Mouse (Mus musculus): ENCODE results near the gene Slc25a21. TPM values are rescaled to one million over a fixed set of nuclear protein-coding genes. Genes with fewer than 3 reads are reported as not detected.
A peak's percentile ranks its signal among the peaks of the same experiment; 100 is the strongest.

The Slc25a21 gene
- total RNA-seq, 4 experiments from 2014 or later = 0.20 to 0.72 (median 0.58) TPM

GRCm38 (mm10) chr12:57016845-57017244, 180.4 kb downstream of the Slc25a21 start:
- DNase-seq (ENCODE audit: low spot score) = no peak

DNA sequence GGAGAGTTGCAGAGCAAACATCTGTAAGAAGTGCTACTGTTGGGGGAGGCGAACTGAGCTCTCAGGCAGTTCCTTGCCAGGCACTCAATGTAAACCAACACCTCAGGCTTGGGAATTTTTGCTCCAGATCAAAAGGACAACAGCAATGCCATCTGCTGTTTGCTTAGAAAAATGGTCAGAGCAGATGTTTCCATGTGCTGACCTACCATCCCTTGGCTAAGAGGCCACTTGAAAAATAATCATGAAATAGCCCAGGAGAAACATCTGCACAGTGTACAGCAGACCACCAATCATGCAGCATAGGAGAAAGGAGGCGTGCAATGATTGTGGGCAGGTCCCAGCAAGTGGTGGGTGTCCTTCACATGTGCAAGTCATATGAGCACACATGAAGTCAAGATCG, 180.9 kb downstream of the Slc25a21 start:
- no peak for DNase-seq (ENCODE audit: low spot score)

- DNase-seq (ENCODE audit: low spot score) = no peak
Observed at GRCm38 (mm10) chr12:57009010-57009409, 188.3 kb downstream of the Slc25a21 start.

DNA sequence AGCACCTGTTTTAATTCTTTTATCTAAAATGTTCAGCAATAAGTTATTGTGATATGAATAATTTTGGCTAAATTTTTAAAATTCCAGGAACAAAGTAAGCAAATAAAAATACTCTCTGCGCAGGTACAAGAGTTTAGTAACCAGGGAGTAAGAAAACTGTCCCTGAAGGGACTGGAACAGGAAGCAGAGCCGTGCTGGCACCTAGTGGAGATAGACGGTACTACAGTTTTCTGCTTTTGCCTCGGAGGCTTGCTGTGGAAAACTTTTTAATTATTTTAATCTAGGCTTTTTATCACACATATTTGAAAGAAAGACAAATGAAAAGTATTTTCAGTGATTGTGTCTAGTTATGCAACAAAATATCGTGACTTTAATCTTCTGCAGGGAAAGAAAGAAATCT, 211.2 kb downstream of the Slc25a21 start:
- peak; percentile 26 for DNase-seq (ENCODE audit: low spot score)

DNA sequence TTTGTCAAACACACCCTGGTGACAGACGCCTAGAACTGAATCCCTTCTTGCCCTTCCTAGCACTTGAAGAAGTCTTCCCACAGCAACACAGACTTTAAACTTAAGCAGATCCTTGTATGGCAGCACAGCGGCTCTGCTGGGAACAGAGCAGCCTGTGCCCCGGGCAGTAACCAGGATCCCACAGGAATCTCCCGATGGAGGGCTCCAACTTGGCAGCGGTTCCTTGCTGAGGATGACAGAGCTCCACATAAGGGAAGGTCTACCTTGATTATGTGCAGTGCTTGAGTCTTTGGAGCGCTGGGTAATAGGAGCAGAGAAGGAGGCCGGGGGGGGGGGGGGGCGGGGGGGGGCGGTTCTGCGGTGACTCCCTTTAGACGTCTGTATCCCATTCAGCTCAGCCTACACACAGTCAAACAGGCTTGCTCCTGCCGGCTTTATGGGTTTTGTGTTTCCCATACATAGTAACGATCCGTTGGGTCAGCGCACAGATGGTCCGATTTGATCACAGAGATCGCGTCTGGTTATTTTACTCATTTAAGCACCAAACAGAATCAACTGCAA, 215.1 kb downstream of the Slc25a21 start:
- no peak for DNase-seq (ENCODE audit: low spot score)

- DNase-seq (ENCODE audit: low spot score) = no peak
Observed at GRCm38 (mm10) chr12:56975256-56975655, 222.0 kb downstream of the Slc25a21 start.

DNA sequence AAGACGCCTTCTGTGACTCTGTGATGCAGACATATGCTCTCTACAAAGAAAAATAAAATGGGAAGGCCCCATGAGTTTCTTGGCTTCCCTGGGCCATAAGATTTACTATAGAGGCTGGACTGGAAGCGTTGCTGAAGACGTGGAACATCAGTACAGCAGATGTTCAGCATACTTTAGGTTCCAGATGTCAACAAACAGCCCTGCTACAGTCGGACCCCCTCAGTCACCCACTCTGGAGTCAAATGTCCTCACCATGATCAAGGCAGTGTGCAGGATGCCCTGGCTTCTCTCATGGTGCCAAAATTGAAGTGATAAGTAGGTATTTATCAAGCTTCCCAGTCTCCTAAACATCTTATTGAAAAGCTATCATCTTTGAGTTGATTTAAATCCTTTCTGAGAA, 234.0 kb downstream of the Slc25a21 start:
- DNase-seq (ENCODE audit: low spot score) = no peak

DNA sequence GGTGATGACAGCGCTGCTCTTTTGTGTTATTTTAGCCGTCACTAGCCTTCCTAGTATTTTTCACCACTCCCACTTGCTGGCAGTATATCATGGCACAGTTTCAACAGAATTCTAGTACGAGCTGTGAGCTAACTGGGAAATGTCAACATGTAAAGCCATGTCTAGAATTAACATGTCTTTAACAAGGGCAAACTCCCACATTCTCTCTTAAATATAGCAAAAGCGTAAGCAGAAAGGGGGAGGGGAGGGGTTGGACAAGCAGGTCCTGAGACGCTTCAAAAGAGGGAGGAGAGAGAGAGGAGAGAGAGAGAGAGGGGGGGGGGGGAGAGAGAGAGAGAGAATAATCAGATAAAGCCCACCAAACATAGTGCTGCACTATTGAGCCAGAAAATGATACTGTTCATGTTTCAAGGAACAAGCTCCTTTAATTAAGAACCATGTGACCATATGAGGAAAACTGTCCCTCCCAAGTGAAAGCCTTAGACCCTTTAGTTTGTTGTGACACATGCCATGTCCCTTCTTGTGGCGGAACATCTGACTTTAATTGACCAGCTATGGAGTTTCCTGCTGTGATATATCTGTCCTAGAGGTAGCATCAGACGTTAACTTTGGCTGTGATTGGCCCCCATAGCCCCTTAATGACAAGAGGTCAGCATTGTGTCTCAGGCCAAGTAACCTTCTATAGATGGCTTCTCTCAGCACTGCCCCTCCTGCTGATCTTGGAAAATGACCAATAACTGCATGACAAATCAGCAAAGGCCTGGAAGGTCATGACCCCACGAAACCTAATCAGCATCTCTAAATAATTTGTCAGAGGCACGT, 237.8 kb downstream of the Slc25a21 start:
- no peak for DNase-seq (ENCODE audit: low spot score)

- DNase-seq (ENCODE audit: low spot score) = no peak
Observed at GRCm38 (mm10) chr12:56958244-56958643, 239.0 kb downstream of the Slc25a21 start.

DNA sequence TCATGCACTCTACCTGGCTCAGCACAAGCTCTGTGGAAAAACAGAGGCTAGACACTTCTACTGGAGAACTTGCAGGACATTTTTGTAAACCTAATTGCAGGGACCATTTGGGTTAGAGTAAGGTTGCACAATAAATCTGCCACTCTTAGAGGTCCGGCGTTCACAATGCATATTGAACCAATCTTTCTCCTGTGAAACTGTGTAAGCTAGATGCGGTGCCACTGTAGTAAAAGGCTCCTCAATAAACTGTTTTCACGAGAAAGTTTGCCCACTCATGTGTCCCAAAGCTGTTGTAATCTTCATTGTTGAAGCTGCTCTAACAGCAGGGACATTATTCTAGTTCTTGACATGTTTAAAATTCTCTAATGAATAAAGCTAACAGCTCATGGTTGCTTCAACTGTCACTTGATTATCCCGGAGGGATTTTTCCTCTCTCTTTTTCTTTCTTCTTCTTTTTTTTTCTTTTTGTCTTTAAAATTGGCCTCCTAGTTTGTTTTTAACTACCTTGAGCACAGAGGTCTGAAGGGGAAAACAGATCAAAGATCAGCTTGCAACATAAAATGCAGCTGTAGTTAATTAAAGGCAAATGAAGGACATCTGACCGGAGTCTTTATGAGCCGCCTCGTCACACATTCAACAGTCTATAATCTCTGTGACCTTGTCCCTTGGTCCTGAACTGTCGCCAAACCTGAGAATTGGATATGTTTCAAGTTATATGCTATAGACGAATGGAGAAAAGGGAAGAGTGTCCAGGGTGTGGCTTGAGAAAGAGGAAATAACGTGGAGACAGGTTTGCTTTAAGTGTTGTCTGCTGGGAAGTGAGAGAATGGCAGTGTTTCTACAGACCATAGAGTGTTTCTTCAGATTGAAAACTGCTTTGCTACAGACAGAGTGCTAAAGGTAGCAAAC, 245.3 kb downstream of the Slc25a21 start:
- no peak for DNase-seq (ENCODE audit: low spot score)

GRCm38 (mm10) chr12:56944265-56944664, 253.0 kb downstream of the Slc25a21 start:
- DNase-seq (ENCODE audit: low spot score) = no peak

GRCm38 (mm10) chr12:56940861-56941260, 256.4 kb downstream of the Slc25a21 start:
- DNase-seq (ENCODE audit: low spot score) = no peak

DNA sequence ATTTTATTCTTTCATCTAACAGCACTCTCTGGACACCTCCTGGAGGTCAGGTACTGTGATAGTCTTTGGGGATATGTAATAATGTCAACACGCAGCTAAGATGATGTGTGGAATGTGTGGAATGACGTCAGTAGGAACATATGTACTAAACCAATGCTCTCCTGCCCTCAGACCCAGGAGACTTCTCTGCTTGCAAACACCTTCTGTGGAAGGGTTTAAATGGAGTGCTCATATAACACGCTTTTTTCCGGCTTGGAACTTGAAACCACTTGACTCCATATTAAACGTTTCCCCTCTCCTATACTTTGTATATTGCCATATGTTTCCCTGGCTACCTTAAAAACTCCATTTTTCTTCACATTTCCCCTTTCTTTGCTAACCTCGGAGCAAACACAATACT, 279.1 kb downstream of the Slc25a21 start:
- no peak for DNase-seq (ENCODE audit: low spot score)

DNA sequence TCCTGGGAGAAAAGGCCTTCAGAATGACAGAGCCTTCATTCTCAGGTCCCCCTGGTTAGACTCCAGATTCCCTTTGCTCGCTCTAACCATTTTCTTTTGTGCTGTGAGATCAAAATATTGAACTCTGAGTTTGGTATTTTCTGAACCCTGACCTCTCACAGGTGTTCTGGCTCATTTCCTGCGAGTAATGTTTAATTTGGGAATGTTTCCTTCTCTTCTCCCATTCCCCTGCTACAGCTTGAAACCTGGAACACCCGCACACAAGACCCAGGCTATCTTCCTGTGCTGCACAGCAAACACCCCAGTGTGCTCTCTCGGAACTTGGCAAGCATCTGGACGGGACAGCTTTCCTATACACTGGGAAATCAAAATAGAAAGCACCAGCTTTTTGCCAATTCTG, 290.8 kb downstream of the Slc25a21 start:
- no peak for DNase-seq (ENCODE audit: low spot score)

DNA sequence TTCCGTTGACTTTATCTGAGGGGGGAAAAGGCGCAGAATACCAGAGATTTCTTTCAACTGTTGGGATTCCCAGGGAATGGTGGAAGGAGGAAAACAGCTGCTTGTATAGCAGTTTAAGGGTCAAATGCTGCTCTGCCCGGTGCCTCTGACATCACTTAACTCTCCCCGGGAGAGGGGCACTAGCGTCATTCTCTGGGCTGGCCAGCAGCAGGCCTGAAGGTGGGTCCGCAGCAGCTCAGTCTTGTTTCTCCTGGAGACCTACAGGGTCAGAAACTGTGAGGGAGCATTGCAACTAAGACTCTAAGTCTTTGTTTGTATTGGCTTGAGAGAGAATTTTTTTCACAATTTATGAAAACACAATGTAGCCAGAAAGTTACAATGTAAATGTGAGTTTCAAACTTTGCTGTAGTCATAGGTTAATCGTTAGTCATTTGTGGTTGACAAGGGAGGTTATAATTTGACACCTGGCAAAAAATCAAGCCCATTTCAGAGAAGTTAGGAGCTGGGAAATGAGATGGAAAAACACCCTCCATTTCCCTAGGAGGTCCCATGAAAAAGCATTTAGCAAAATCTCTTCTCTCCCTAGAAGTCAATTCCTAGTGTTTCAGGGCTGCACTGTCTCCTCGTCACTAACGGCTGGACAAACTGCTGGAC, 291.5 kb downstream of the Slc25a21 start:
- DNase-seq (ENCODE audit: low spot score) = no peak

- no peak for DNase-seq (ENCODE audit: low spot score)
Observed at GRCm38 (mm10) chr12:56905222-56905621, 292.1 kb downstream of the Slc25a21 start.

DNA sequence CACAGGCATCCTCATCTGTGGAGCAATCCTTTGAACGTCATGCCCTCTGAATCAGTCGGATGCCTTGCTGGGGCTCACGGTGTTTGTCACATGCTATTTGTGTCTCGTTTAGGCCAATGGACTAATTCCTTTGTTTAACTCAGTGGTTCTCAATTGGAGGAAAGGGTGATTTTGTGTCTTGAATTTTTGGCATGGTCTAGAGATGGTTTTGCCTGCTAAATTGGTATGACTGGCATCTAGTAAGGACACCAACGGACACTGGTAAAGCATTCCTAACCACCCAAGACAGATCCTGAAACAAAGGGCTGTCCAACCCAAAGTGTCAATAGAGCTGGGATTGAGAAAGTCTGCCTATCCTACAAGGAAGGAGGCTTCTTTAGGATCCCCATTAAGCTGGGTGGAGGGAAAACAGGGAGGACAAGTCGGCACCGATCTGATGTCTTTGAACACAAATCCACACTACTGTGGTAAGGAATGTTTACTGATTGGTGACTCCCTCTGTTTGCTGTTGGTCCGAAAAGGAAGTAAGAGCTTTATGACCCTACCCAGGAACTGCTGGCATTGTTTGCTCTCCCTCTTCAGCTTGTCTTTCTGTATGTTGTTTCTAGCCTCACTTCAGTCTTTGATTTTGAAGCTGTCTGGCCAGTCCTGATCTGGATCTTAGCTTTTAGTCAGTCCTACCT, 294.4 kb downstream of the Slc25a21 start:
- no peak for DNase-seq (ENCODE audit: low spot score)

GRCm38 (mm10) chr12:56897976-56898375, 299.3 kb downstream of the Slc25a21 start:
- no peak for DNase-seq (ENCODE audit: low spot score)

- DNase-seq (ENCODE audit: low spot score) = no peak
Observed at GRCm38 (mm10) chr12:56897221-56897937, 299.9 kb downstream of the Slc25a21 start.

DNA sequence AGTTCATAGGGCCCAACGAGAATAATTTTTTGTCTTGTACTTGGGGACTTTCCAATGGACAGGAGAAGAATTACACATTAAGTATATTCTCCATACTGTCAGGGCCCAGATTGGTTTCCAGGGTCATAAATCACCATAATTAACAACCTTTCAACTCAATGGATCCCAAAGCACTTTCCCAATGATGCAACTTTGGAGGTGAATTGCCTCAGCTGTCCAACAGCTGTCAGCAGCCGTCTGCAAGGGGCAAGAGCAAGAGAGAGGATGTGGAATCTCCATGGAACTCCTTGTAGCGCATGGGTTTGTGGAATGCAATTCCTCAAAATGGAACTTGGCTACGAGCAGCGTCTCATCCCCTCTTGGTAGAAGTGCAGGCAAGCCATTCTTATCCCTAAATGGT, 302.3 kb downstream of the Slc25a21 start:
- no peak for DNase-seq (ENCODE audit: low spot score)

Measured in heart, adult 8-10 months (tissue).